Mouse (Mus musculus) C2C12 (cell line): ENCODE measurements around the gene Ppp2r5c.

Source experiments
- CEBPB ChIP-seq: IDR thresholded peaks from one replicate; pipeline ENCODE4 v1.6.1; 2011; ENCODE audit warnings: low read depth, mild to moderate bottlenecking, control low read depth, moderate library complexity
- CTCF ChIP-seq: IDR thresholded peaks from one replicate; pipeline ENCODE4 v1.5.1; 2011; ENCODE audit not compliant: control insufficient read depth, insufficient read depth, insufficient read length
- MAX ChIP-seq: IDR thresholded peaks from one replicate; pipeline ENCODE4 v1.6.1; 2011; ENCODE audit warnings: mild to moderate bottlenecking, control low read depth
- MYOD1 ChIP-seq: IDR thresholded peaks from one replicate; pipeline ENCODE4 v1.6.1; 2011; ENCODE audit warnings: low read depth; ENCODE audit not compliant: control insufficient read depth, insufficient read length
- MYOG ChIP-seq: IDR thresholded peaks from one replicate; pipeline ENCODE4 v1.6.1; 2011; ENCODE audit not compliant: control insufficient read depth, insufficient read length; ENCODE audit errors: extremely low read depth
- USF1 ChIP-seq: IDR thresholded peaks from one replicate; pipeline ENCODE4 v1.6.1; 2011; ENCODE audit warnings: low read depth, mild to moderate bottlenecking, control low read depth, moderate library complexity

DNA sequence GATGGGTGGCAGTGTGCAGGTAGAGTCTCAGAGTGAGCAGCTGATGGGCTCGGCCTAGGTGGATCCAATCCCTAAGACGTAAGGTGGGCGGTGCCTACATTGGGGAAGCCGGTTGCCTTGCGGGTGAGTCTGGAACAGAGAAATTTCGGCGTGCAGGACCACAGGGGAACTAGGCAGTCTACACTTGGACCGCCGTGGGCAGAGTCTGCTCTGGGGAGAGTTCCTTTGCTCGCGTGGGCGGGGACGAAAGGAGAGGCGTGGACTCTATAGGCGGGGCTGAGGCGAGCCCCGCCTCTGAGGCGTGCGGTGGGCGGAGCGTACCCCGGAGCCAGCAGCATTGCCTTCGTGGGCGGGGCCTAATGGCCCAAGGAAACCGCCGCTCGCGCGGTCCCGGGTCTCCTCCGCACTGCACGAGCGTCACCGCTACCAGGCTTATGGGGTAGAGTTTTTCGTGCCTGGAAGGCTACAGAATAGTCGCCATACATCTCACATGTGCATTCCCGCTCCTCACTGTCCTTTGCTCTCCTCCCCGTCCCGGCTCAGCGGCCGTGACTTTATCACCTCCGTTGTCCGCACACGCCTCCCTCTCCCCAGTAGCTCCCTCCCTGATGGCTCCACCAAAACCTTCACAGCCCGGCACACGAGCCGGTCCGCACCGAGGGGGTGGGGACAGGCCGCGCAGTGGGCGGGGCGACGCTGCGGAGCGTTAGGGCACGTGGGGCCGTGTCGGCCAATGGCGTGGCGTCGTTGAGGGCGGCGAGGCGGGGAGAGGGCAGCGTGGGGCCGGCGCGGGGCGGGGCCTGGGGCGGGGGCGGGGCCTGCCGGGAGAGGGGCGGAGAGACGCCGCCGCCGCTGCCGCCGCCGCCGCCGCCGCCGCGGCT lies at the start of gene Ppp2r5c:
- TF ChIP-seq USF1 (peak; percentile 91), CTCF (no peak), MAX (no peak), MYOD1 (no peak), CEBPB (no peak), MYOG (no peak)
